Mouse (Mus musculus) heart, adult 10 weeks (tissue): ENCODE measurements around the gene Ippk. TPM values are rescaled to one million over a fixed set of nuclear protein-coding genes. Genes with fewer than 3 reads are reported as not detected.

Experiments used
- polyA plus RNA-seq: library from polyadenylated mRNA; stranded (reverse); fragments of 350-450 nt; fragmentation: Illumina TruSeq; extraction: RNeasy Lipid Tissue Mini Kit (QIAGEN cat#74804); gene quantifications from one replicate; pipeline ENCODE4 v1.2.3, GENCODE M21; 2014; ENCODE audit warnings: low read depth, low replicate concordance

Ippk gene
- 7.1 TPM for polyA plus RNA-seq

DNA sequence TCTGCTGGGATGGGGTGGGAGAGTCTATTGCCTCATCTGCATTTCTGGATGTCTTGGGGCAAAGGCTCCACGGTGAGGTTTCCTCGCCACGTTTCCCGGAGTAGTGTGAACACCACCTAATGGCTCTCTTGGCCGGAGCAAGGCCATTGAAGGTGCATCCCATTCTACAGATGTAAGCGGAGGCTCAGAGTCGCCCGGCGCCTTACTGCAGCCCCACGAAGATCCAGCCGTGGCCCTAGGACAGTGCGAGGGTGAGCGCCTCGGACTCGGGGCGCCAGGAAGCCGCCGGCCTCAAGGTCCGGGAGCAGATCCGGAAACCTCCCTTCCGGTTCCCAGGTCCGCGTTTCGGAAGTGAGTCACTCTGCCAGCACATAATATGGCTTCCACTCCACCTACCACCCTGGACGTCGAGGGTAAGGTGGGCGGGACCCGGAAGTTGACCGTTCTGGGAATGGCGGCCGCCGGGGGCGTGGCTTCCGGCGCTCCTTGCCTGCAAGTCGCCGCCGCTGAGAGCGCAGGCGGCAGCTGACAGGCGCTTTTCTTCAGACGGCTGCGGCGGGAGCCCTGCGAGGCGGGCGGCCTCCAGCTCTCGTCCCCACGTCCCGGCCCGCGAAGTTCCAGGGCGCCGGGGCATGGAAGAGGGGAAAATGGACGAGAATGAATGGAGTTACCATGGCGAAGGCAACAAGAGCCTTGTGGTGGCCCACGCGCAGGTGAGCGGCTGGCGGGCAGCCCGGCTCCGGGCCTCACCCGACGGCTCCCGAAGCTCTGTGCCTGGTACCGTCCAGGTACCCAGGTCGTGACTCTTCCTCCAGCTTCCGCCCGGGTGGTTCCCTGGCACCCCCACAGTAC is at the start of gene Ippk:
Gene Ippk, plus strand, starts transcription at position 496 of the 852 bp plus-strand sequence.

DNA sequence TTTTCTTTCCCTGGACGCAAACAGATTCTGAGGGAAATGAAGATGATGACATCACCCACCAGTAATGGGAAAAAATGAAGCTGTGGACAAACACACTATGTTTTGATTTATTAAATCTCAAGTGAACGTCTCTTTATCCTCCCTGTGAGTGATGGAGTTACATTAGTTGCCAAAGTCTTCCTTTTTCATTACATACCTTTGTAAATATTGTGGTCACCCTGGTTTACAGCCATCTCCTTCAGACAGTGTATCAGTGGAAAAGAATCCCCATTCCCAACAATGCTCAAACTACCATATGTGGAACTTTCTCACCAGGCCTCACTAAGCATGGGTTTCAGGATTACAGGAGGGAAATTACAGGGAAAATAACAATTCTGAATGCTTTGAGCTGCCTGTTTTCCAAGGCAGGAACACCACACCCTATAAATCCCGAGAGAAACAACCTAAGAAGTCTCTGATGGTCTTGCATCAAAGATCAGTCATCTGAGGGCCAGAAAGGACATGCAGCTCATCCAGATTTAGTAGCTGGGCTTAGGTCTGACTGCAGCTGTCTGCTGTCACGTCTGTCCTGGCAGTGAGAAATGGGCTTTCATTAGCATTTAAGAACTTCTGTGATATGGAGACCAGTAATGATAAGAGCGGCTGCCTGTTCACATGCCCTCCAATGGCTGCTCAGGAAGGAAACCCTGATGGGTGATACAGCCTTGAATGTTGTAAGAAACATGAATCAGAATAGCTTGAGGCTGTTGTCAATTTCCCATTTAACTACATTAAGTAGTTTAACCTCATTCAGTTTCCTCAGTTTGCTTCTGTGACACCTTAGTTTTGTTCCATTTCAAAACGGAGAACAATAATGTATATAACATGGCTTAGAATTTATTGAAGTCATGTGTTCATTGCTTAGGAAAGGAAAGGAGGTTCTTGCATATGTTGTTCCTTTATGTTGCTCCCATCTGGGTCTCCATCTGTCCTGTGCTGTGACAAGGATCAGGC is 71.6 kb downstream of the Ippk start, which contains the start of gene Tes3-ps:
Gene Tes3-ps, plus strand, starts transcription at position 943 of the 993 bp plus-strand sequence.

DNA sequence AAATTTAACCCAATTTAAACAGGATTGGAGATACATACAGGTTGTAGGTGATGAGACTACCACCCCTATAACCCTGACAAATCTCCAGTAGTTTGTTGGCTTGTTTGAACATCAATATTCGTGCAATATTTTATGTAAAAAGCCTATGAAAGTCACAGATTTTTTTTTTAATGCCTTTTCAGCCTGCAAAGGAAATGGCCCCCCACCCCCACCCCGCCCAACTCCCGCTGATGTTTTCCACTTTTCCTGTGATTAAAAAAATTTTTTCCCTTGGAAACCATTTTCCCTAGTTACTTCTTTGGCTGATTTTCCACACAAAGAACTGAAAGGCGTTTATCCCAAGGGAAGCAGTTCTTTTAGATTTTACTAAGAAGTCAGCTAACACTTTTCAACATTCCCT is 83.5 kb downstream of the Ippk start, which contains the start of gene Ecm2:
Gene Ecm2, plus strand, starts transcription at position 301 of the 400 bp plus-strand sequence.

Other genes starting within 250 kb of the Ippk start
- 74.2 TPM for gene Ninj1, start 233.8 kb upstream of the Ippk start, polyA plus RNA-seq
- 179 TPM for gene Card19, start 205.2 kb upstream of the Ippk start, polyA plus RNA-seq
- gene Susd3, start 172.5 kb upstream of the Ippk start, polyA plus RNA-seq: not detected
- gene Fgd3, start 100.9 kb upstream of the Ippk start, polyA plus RNA-seq: 1.0 TPM
- 76.1 TPM for gene Bicd2, start 79.7 kb upstream of the Ippk start, polyA plus RNA-seq
- not detected for gene Tes3-ps, start 72.1 kb downstream of the Ippk start, polyA plus RNA-seq
- gene Ecm2, start 83.6 kb downstream of the Ippk start, polyA plus RNA-seq: 24.3 TPM
- gene Aspn, start 123.2 kb downstream of the Ippk start, polyA plus RNA-seq: 21.4 TPM
- gene Omd, start 161.2 kb downstream of the Ippk start, polyA plus RNA-seq: 1.7 TPM
- gene Ogn, start 186.8 kb downstream of the Ippk start, polyA plus RNA-seq: 119 TPM
- gene Cenpp, start 231.5 kb downstream of the Ippk start, polyA plus RNA-seq: 4.2 TPM
- gene Nol8, start 231.8 kb downstream of the Ippk start, polyA plus RNA-seq: 10.6 TPM